Mouse (Mus musculus): ENCODE results near the gene Foxf1. TPM values are rescaled to one million over a fixed set of nuclear protein-coding genes. Genes with fewer than 3 reads are reported as not detected.
A peak's percentile ranks its signal among the peaks of the same experiment; 100 is the strongest.

The Foxf1 gene
- polyA plus RNA-seq, 1 experiment from 2014 or later: 1.1 TPM

DNA sequence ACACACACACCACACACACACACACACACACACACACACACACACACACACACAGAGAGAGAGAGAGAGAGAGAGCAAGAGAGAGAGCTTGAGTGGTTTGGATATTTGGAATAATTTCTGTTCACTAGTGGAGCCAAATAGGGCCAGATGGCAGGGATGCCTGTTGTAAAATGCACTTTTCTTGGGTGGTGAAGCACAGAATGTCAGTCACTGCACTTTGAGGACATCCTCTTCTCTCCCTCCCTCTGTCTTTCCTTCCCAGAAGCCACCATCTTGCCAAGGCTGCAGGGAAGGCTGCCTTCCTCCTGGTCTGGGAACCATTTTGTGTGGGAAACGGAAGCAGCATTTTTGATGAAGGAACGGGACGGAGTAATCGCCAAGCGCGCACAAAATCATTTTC lies 21.7 kb upstream of the Foxf1 start:
- no peak overlapping the region for H3K9ac ChIP-seq (ENCODE audit: low read depth, low read length)
- 90% methylated on average over 6 of the region's 6 CpGs for WGBS
- DNase-seq (ENCODE audit: low spot score): no peak
- no peak overlapping the region for H3K4me2 ChIP-seq (ENCODE audit: low read length)
- H3K4me1 ChIP-seq (replicated peaks; ENCODE audit: insufficient read depth, low read length): no peaks in the 10 kb centered on the region
- no peak for TF ChIP-seq CTCF (IDR thresholded peaks at IDR 0.05; ENCODE audit: low read depth)
- no peaks in the 10 kb centered on the region for H3K9me3 ChIP-seq (replicated peaks; ENCODE audit: low read length)
- ATAC-seq (replicated peaks; ENCODE audit: low FRiP score, low read depth): no peak
- no peak overlapping the region for H3K27ac ChIP-seq
- no peaks in the 10 kb centered on the region for H3K36me3 ChIP-seq (ENCODE audit: insufficient read depth, low read length)
- H3K4me3 ChIP-seq (replicated peaks; ENCODE audit: low read depth, low read length): no peak overlapping the region
- peaks cover 19% of the 10 kb centered on the region for H3K27me3 ChIP-seq (ENCODE audit: insufficient read depth, low read length)

DNA sequence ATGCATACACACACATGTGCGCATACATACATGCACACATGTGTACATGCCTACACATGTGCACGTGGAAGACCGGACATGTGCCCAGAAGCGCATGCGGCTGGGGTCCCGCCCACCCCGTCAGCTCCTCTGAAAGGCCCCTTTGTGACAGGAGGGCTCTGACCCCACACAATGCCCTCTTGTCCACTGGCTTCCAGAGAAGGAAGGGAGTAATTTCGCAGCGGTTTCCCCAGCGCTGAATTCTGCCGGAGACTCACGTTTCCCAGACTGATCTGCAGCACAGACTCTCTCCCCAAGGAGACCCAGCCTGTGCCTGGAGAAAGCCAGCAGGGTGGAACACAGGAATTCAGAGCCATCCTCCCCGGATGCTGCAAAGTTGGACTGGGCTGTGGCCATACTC lies 20.5 kb upstream of the Foxf1 start:
- no peaks in the 10 kb centered on the region for H3K36me3 ChIP-seq (ENCODE audit: insufficient read depth, low read length)
- H3K9me3 ChIP-seq (replicated peaks; ENCODE audit: low read length): no peaks in the 10 kb centered on the region
- peaks cover 14% of the 10 kb centered on the region; the same call in 1 of the 2 replicates for H3K27me3 ChIP-seq (ENCODE audit: insufficient read depth, low read length)
- H3K27ac ChIP-seq: no peak overlapping the region
- ATAC-seq (replicated peaks; ENCODE audit: low FRiP score, low read depth) (no peak), DNase-seq (ENCODE audit: low spot score) (no peak)
- H3K4me3 ChIP-seq (replicated peaks; ENCODE audit: low read depth, low read length): no peak overlapping the region
- H3K9ac ChIP-seq (ENCODE audit: low read depth, low read length): no peak overlapping the region
- 46% methylated on average over 13 of the region's 13 CpGs for WGBS
- TF ChIP-seq CTCF (IDR thresholded peaks at IDR 0.05; ENCODE audit: low read depth): no peak
- no peaks in the 10 kb centered on the region for H3K4me1 ChIP-seq (replicated peaks; ENCODE audit: insufficient read depth, low read length)
- H3K4me2 ChIP-seq (ENCODE audit: low read length): no peak overlapping the region

GRCm38 (mm10) chr8:121071454-121071853 lies 12.7 kb upstream of the Foxf1 start:
- H3K4me1 ChIP-seq (replicated peaks; ENCODE audit: insufficient read depth, low read length): peaks cover 6% of the 10 kb centered on the region; the same call in 1 of the 2 replicates
- no peaks in the 10 kb centered on the region for H3K36me3 ChIP-seq (ENCODE audit: insufficient read depth, low read length)
- H3K9ac ChIP-seq (ENCODE audit: low read depth, low read length): no peak overlapping the region
- no peak overlapping the region for H3K4me2 ChIP-seq (ENCODE audit: low read length)
- WGBS: 3% methylated on average over 12 of the region's 12 CpGs
- DNase-seq (ENCODE audit: low spot score) (peak; percentile 69), ATAC-seq (replicated peaks; ENCODE audit: low FRiP score, low read depth) (0 out of 2 replicates have a peak, but pooled peaks have one; percentile 25)
- TF ChIP-seq CTCF (IDR thresholded peaks at IDR 0.05; ENCODE audit: low read depth): peak; percentile 41
- H3K27me3 ChIP-seq (ENCODE audit: insufficient read depth, low read length): peaks cover 66% of the 10 kb centered on the region
- no peak overlapping the region for H3K27ac ChIP-seq
- H3K9me3 ChIP-seq (replicated peaks; ENCODE audit: low read length): no peaks in the 10 kb centered on the region
- H3K4me3 ChIP-seq (replicated peaks; ENCODE audit: low read depth, low read length): no peak overlapping the region

GRCm38 (mm10) chr8:121072406-121073130 lies 11.6 kb upstream of the Foxf1 start:
- 14% methylated on average over 11 of the region's 11 CpGs for WGBS
- Histone ChIP-seq H3K4me1 (replicated peaks; ENCODE audit: insufficient read depth, low read length) (peaks cover 6% of the 10 kb centered on the region; the same call in 1 of the 2 replicates), H3K9me3 (replicated peaks; ENCODE audit: low read length) (no peaks in the 10 kb centered on the region), H3K27me3 (ENCODE audit: insufficient read depth, low read length) (peaks cover 77% of the 10 kb centered on the region), H3K9ac (ENCODE audit: low read depth, low read length) (no peak overlapping the region), H3K36me3 (ENCODE audit: insufficient read depth, low read length) (no peaks in the 10 kb centered on the region), H3K4me3 (replicated peaks; ENCODE audit: low read depth, low read length) (no peak overlapping the region), H3K4me2 (ENCODE audit: low read length) (no peak overlapping the region), H3K27ac (no peak overlapping the region)
- ATAC-seq (replicated peaks; ENCODE audit: low FRiP score, low read depth): no peak
- TF ChIP-seq CTCF (IDR thresholded peaks at IDR 0.05; ENCODE audit: low read depth): no peak
- no peak for DNase-seq (ENCODE audit: low spot score)

DNA sequence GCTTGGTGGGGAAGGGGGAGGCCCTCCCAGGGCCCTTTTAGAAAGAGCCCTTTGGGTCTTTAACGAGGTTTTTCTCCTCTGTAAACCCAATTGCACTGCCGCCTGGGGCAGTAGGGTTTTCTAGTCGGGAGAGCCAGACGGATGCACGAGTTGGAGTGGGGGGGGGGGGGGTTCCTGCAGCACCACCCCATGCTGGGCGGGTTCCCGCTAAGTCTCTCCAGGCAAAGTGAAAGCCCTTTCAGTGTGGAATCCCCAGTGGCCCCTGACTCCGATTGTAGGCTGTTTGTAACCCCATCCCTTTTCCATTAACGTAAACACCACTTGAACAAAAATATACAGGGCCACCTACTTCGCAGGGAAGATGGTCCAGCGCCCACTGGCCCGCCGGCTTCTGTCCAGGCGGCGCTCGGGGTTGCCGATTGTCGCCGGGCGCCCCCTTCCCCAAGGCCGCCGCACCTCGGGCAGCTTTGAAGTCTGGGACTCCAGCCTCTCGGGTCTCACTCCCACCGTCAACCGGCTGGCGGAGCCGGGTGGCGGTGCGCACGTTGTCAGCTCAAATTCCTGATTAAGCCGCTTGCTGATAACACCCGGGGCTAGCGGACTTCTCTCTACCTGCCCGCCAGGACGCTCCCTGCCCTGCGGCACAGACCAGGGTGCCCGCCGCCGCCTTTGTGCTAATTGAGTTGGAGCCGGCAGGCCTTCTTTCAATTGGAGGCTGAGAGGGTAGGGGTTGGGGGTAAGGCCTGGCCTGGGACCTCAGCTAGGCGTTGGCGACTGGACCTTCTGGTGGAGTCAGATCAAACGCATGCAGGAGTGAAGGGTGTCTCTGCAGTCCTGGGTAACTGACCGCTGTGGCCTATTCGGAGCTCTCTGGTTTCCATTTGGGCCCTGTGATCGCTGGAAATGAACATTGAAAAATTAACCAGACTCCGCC lies 10.7 kb upstream of the Foxf1 start:
- Histone ChIP-seq H3K4me1 (replicated peaks; ENCODE audit: insufficient read depth, low read length) (peaks cover 6% of the 10 kb centered on the region; the same call in 1 of the 2 replicates), H3K4me2 (ENCODE audit: low read length) (peak overlapping the region; percentile 35), H3K27me3 (ENCODE audit: insufficient read depth, low read length) (peaks cover 84% of the 10 kb centered on the region), H3K4me3 (replicated peaks; ENCODE audit: low read depth, low read length) (peak overlapping the region; percentile 13; the same call in 1 of the 2 replicates), H3K27ac (no peak overlapping the region), H3K9me3 (replicated peaks; ENCODE audit: low read length) (no peaks in the 10 kb centered on the region), H3K36me3 (ENCODE audit: insufficient read depth, low read length) (no peaks in the 10 kb centered on the region), H3K9ac (ENCODE audit: low read depth, low read length) (no peak overlapping the region)
- TF ChIP-seq CTCF (IDR thresholded peaks at IDR 0.05; ENCODE audit: low read depth): no peak
- WGBS: 1% methylated on average over 48 of the region's 48 CpGs
- DNase-seq (ENCODE audit: low spot score) (no peak), ATAC-seq (replicated peaks; ENCODE audit: low FRiP score, low read depth) (no peak)

DNA sequence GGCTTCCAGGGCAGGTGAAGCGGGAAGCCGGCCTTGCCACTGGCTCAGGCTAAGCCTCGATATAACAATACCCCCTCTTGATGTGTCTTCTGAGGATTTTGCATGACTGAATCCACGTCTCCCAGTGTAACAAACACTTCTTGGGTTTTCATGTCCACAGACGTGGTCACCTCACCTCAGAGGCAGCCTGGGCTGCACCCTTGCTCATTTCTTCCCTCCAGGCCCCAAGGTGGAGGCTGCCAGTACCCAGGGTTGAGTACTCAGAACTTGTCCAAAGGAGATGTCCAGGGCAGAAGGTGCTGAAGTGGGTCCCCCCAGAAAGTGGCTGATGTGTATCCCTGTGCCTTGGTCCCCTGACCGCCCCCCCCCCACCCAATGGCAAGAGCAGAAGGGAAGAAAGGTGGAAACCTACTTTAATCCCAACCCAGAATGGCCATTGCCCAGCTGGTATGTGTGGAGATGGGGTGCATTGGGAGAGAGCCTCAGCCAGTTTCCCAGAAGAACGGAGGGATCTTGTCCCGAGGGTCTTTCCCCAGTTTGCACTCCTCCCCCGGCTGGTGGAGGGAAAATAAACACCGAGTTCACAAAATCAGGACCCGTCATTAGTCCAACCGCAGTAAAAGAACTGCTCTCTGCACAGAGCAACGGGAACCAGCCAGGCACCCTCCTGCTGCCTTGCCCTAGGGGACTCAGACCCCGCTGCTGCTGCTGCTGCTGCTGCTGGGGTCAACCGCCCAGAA lies 9.9 kb upstream of the Foxf1 start:
- WGBS: 2% methylated on average over 15 of the region's 15 CpGs
- Histone ChIP-seq H3K27me3 (ENCODE audit: insufficient read depth, low read length) (peaks cover 93% of the 10 kb centered on the region), H3K4me2 (ENCODE audit: low read length) (no peak overlapping the region), H3K36me3 (ENCODE audit: insufficient read depth, low read length) (no peaks in the 10 kb centered on the region), H3K4me3 (replicated peaks; ENCODE audit: low read depth, low read length) (no peak overlapping the region), H3K9me3 (replicated peaks; ENCODE audit: low read length) (no peaks in the 10 kb centered on the region), H3K9ac (ENCODE audit: low read depth, low read length) (no peak overlapping the region), H3K27ac (no peak overlapping the region), H3K4me1 (replicated peaks; ENCODE audit: insufficient read depth, low read length) (peaks cover 6% of the 10 kb centered on the region; the same call in 1 of the 2 replicates)
- TF ChIP-seq CTCF (IDR thresholded peaks at IDR 0.05; ENCODE audit: low read depth): no peak
- no peak for DNase-seq (ENCODE audit: low spot score)
- ATAC-seq (replicated peaks; ENCODE audit: low FRiP score, low read depth): no peak

All from kidney, postnatal 0 days (tissue).